Mouse (Mus musculus): ENCODE measurements around the gene Txndc5. TPM values are rescaled to one million over a fixed set of nuclear protein-coding genes. Genes with fewer than 3 reads are reported as not detected.

The Txndc5 gene
- polyA plus RNA-seq, 1 experiment from 2014 or later: 91.6 TPM

Other genes starting within 250 kb of the Txndc5 start
- gene Bmp6, start 183.7 kb downstream of the Txndc5 start, polyA plus RNA-seq (2015; fragmentation: Nextera tagmentation; extraction: Ambion mirVana): 2.5 and 3.1 TPM in 2 replicates
- 18.8 and 19.0 TPM in 2 replicates for gene Bloc1s5, start 106.3 kb upstream of the Txndc5 start, polyA plus RNA-seq (2015; fragmentation: Nextera tagmentation; extraction: Ambion mirVana)
- gene Eef1e1, start 130.2 kb upstream of the Txndc5 start, polyA plus RNA-seq (2015; fragmentation: Nextera tagmentation; extraction: Ambion mirVana): 98.3 and 100 TPM in 2 replicates

Measured in neural tube, embryonic 15.5 days (tissue).